Mouse (Mus musculus) MEL (cell line): ENCODE measurements around the gene Fam189b. TPM values are rescaled to one million over a fixed set of nuclear protein-coding genes. Genes with fewer than 3 reads are reported as not detected.

Experiments
- DNase-seq: peaks from one replicate; pipeline ENCODE4 v3.0.0; 2011; ENCODE audit warnings: low read depth, low spot score
- H3K27ac ChIP-seq: 2 replicates; pipeline ENCODE4 v1.5.1; 2012; ENCODE audit warnings: low read depth, mild to moderate bottlenecking, control low read depth, low read length, moderate library complexity; ENCODE audit not compliant: control insufficient read depth
- H3K27me3 ChIP-seq, 2 experiments: fragments of 150-350 bp in 1 of 2; sonication (generic) in 1 of 2; 2 replicates each; pipeline ENCODE4 v1.6.1; 2012; ENCODE audit warnings: low read length in 2 of 2, mild to moderate bottlenecking in 2 of 2, improper control_type of control experiment in 1 of 2, moderate library complexity in 1 of 2; ENCODE audit not compliant: insufficient read depth in 2 of 2, control insufficient read depth in 1 of 2
- H3K36me3 ChIP-seq, 2 experiments: 2 replicates each; pipeline ENCODE4 v1.6.1; 2012 to 2014; ENCODE audit warnings: low read length in 2 of 2, improper control_type of control experiment in 1 of 2, inconsistent platforms in 1 of 2, mild to moderate bottlenecking in 1 of 2; ENCODE audit not compliant: insufficient read depth in 2 of 2, control insufficient read depth in 1 of 2
- H3K4me1 ChIP-seq, 2 experiments: fragments of 150-350 bp in 1 of 2; sonication (generic) in 1 of 2; 2 replicates each; pipeline ENCODE4 v1.6.1; 2012; ENCODE audit warnings: low read length in 2 of 2, improper control_type of control experiment in 1 of 2, mild to moderate bottlenecking in 1 of 2; ENCODE audit not compliant: insufficient read depth in 2 of 2, control insufficient read depth in 1 of 2
- H3K4me3 ChIP-seq, 2 experiments: fragments of 150-350 bp in 1 of 2; sonication (generic) in 1 of 2; 2 replicates each; pipeline ENCODE4 v1.5.1; 2012; ENCODE audit warnings: low read depth in 2 of 2, low read length in 2 of 2, mild to moderate bottlenecking in 2 of 2, moderate library complexity in 2 of 2, control low read depth in 1 of 2, improper control_type of control experiment in 1 of 2; ENCODE audit not compliant: control insufficient read depth in 1 of 2, insufficient read depth in 1 of 2
- H3K79me2 ChIP-seq: 2 replicates; pipeline ENCODE4 v1.6.1; 2012; ENCODE audit warnings: mild to moderate bottlenecking, low read length, moderate library complexity; ENCODE audit not compliant: control insufficient read depth, poor library complexity, insufficient read depth
- H3K9ac ChIP-seq: 2 replicates; pipeline ENCODE4 v1.6.1; 2012; ENCODE audit warnings: low read depth, mild to moderate bottlenecking, control low read depth, low read length, moderate library complexity; ENCODE audit not compliant: control insufficient read depth, poor library complexity, severe bottlenecking
- H3K9me3 ChIP-seq: fragments of 150-350 bp; sonication (generic); replicated peaks from 2 replicates; pipeline ENCODE4 v1.6.1; 2012; ENCODE audit warnings: mild to moderate bottlenecking, low read length, improper control_type of control experiment, moderate library complexity; ENCODE audit not compliant: insufficient read depth
- CHD2 ChIP-seq: IDR thresholded peaks from 2 replicates; pipeline ENCODE4 v1.6.1; 2011; ENCODE audit warnings: low read length, improper control_type of control experiment
- CTCF ChIP-seq, 3 experiments: IDR thresholded peaks in 2 of 3; conservative IDR thresholded peaks in 1 of 3; 2 replicates each; pipeline ENCODE4 v1.5.1; 2011 to 2012; ENCODE audit warnings: low read length in 3 of 3, low read depth in 2 of 3, mild to moderate bottlenecking in 2 of 3, improper control_type of control experiment in 1 of 3, inconsistent platforms in 1 of 3, mixed read lengths in 1 of 3, moderate library complexity in 1 of 3; ENCODE audit not compliant: control insufficient read depth in 1 of 3, insufficient read depth in 1 of 3, poor library complexity in 1 of 3, severe bottlenecking in 1 of 3
- ELF1 ChIP-seq: IDR thresholded peaks from 2 replicates; pipeline ENCODE4 v1.6.1; 2014; ENCODE audit warnings: low read depth, mild to moderate bottlenecking, inconsistent platforms, low read length, improper control_type of control experiment, moderate library complexity
- GATA1 ChIP-seq: IDR thresholded peaks from 2 replicates; pipeline ENCODE4 v1.6.1; 2011; ENCODE audit warnings: low read depth, low read length, improper control_type of control experiment
- KAT2A ChIP-seq: conservative IDR thresholded peaks from 2 replicates; pipeline ENCODE4 v1.6.1; 2012; ENCODE audit warnings: low read depth, low read length, improper control_type of control experiment, inconsistent platforms
- MAX ChIP-seq: IDR thresholded peaks from 2 replicates; pipeline ENCODE4 v1.6.1; 2011; ENCODE audit warnings: low read length, improper control_type of control experiment
- MEF2A ChIP-seq: IDR thresholded peaks from 2 replicates; pipeline ENCODE4 v1.6.1; 2014; ENCODE audit warnings: low read depth, mild to moderate bottlenecking, inconsistent platforms, low read length, improper control_type of control experiment; ENCODE audit not compliant: poor library complexity, insufficient replicate concordance, severe bottlenecking; ENCODE audit errors: extremely low read depth
- MYB ChIP-seq: IDR thresholded peaks from 2 replicates; pipeline ENCODE4 v1.6.1; 2011; ENCODE audit warnings: mild to moderate bottlenecking, low read depth, low read length, improper control_type of control experiment
- NRF1 ChIP-seq: IDR thresholded peaks from 2 replicates; pipeline ENCODE4 v1.6.1; 2014; ENCODE audit warnings: low read depth, mild to moderate bottlenecking, inconsistent platforms, low read length, improper control_type of control experiment, moderate library complexity; ENCODE audit not compliant: poor library complexity, insufficient read depth, severe bottlenecking
- RCOR1 ChIP-seq: IDR thresholded peaks from 2 replicates; pipeline ENCODE4 v1.6.1; 2012; ENCODE audit warnings: low read depth, mild to moderate bottlenecking, inconsistent platforms, low read length, improper control_type of control experiment
- ZMIZ1 ChIP-seq: IDR thresholded peaks from 2 replicates; pipeline ENCODE4 v1.6.1; 2012; ENCODE audit warnings: low read depth, mild to moderate bottlenecking, inconsistent platforms, low read length, improper control_type of control experiment, moderate library complexity
- polyA plus RNA-seq, 2 experiments: library from polyadenylated mRNA; stranded (reverse) in 1 of 2; unstranded in 1 of 2; fragments of >175 nt in 1 of 2; fragments of >200 nt in 1 of 2; gene quantifications; 2 replicates each; pipeline versions ENCODE4 v1.2.1 to v1.2.4; 2012; ENCODE audit warnings: low replicate concordance in 2 of 2, low read depth in 1 of 2; ENCODE audit not compliant: insufficient read length in 2 of 2, insufficient read depth in 1 of 2, missing spikeins in 1 of 2
- total RNA-seq: library from RNA; depleted of rRNA; stranded (reverse); fragments of 300-350 nt; gene quantifications from 2 replicates; pipeline ENCODE4 v1.2.3, GENCODE M21; 2012; rRNA removed

Gene Fam189b
- total and polyA plus RNA-seq, 3 experiments = 7.0 to 35.3 TPM; not detected in 1

- TF ChIP-seq MAX (no peak), CTCF (IDR thresholded peaks at IDR 0.05 in 2 of 3, conservative IDR thresholded peaks at IDR 0.05 in 1 of 3; ENCODE audit: control insufficient read depth in 1 of 3, insufficient read depth in 1 of 3, low read depth in 2 of 3, low read length in 3 of 3, poor library complexity in 1 of 3, severe bottlenecking in 1 of 3) (no peak), KAT2A (no peak), NRF1 (no peak), MYB (no peak), ZMIZ1 (no peak), RCOR1 (no peak), MEF2A (no peak), ELF1 (no peak), GATA1 (no peak), CHD2 (no peak)
- Histone ChIP-seq H3K36me3 (peaks cover 0 to 6% of the 10 kb centered on the region in 2 experiments; a peak in 3 of 4 replicates), H3K27me3 (no peaks in the 10 kb centered on the region), H3K79me2 (no peaks in the 10 kb centered on the region), H3K4me1 (peaks cover 3 to 11% of the 10 kb centered on the region in 2 experiments; a peak in 3 of 4 replicates), H3K27ac (no peak overlapping the region), H3K9me3 (no peaks in the 10 kb centered on the region), H3K4me3 (no peak overlapping the region), H3K9ac (no peak overlapping the region)
- no peak for DNase-seq
Measured at GRCm38 (mm10) chr3:89238494-89238893, 55.6 kb downstream of the Fam189b start.

Other genes starting within 250 kb of the Fam189b start
- gene Ash1l, start 232.5 kb upstream of the Fam189b start, total RNA-seq = 9.6 and 10.3 TPM in 2 replicates
- 10 to 100 TPM; 12.8 to 22.2 TPM for gene Ash1l, start 232.5 kb upstream of the Fam189b start, polyA plus RNA-seq
- gene Dap3, start 232.0 kb upstream of the Fam189b start, total RNA-seq = 192 and 247 TPM in 2 replicates
- gene Dap3, start 232.0 kb upstream of the Fam189b start, polyA plus RNA-seq = 100 to 1,000 TPM in 1 of 2 experiments, not detected in 1; 293 TPM
- gene Rusc1, start 89.8 kb upstream of the Fam189b start, total RNA-seq = 32.2 and 40.8 TPM in 2 replicates
- 10 to 100 TPM in 1 of 2 experiments, not detected in 1; 58.9 TPM for gene Rusc1, start 89.8 kb upstream of the Fam189b start, polyA plus RNA-seq
- gene Gm43738, start 82.0 kb upstream of the Fam189b start, total RNA-seq = not detected in 2 replicates
- gene Gm43738, start 82.0 kb upstream of the Fam189b start, polyA plus RNA-seq = not detected
- gene Fdps, start 81.2 kb upstream of the Fam189b start, total RNA-seq = 239 and 267 TPM in 2 replicates
- 100 to 1,000 TPM in 1 of 2 experiments, not detected in 1; 226 TPM for gene Fdps, start 81.2 kb upstream of the Fam189b start, polyA plus RNA-seq
- 41.1 and 53.2 TPM in 2 replicates for gene Pklr, start 47.0 kb upstream of the Fam189b start, total RNA-seq
- 100 to 1,000 TPM; 133 to 185 TPM for gene Pklr, start 47.0 kb upstream of the Fam189b start, polyA plus RNA-seq
- gene Hcn3, start 22.9 kb upstream of the Fam189b start, total RNA-seq = 4.0 TPM in 2 replicates
- 1 to 10 TPM in 1 of 2 experiments, not detected in 1; 7.4 TPM for gene Hcn3, start 22.9 kb upstream of the Fam189b start, polyA plus RNA-seq
- gene Clk2, start 18.3 kb upstream of the Fam189b start, total RNA-seq = 27.5 and 28.2 TPM in 2 replicates
- 100 to 1,000 TPM in 1 of 2 experiments, 10 to 100 TPM in 1; 83.6 to 138 TPM for gene Clk2, start 18.3 kb upstream of the Fam189b start, polyA plus RNA-seq
- gene Scamp3, start 5.7 kb upstream of the Fam189b start, total RNA-seq = 78.1 and 101 TPM in 2 replicates
- 100 to 1,000 TPM in 1 of 2 experiments, not detected in 1; 287 TPM for gene Scamp3, start 5.7 kb upstream of the Fam189b start, polyA plus RNA-seq
- gene Gba, start 19.8 kb downstream of the Fam189b start, total RNA-seq = 42.8 and 49.1 TPM in 2 replicates
- gene Gba, start 19.8 kb downstream of the Fam189b start, polyA plus RNA-seq = 10 to 100 TPM in 1 of 2 experiments, not detected in 1; 55.0 TPM
- 1.8 and 3.4 TPM in 2 replicates for gene Thbs3, start 32.0 kb downstream of the Fam189b start, total RNA-seq
- gene Thbs3, start 32.0 kb downstream of the Fam189b start, polyA plus RNA-seq = 1 to 10 TPM in 1 of 2 experiments, not detected in 1; 4.9 TPM
- gene Mtx1, start 43.9 kb downstream of the Fam189b start, total RNA-seq = 312 and 314 TPM in 2 replicates
- 100 to 1,000 TPM in 1 of 2 experiments, not detected in 1; 369 TPM for gene Mtx1, start 43.9 kb downstream of the Fam189b start, polyA plus RNA-seq
- 0.04 and 0.13 TPM in 2 replicates for gene Muc1, start 45.9 kb downstream of the Fam189b start, total RNA-seq
- gene Muc1, start 45.9 kb downstream of the Fam189b start, polyA plus RNA-seq = 1 to 10 TPM in 1 of 2 experiments, not detected in 1; 1.1 TPM
- gene Krtcap2, start 62.8 kb downstream of the Fam189b start, total RNA-seq = 171 and 180 TPM in 2 replicates
- gene Krtcap2, start 62.8 kb downstream of the Fam189b start, polyA plus RNA-seq = 100 to 1,000 TPM in 1 of 2 experiments, not detected in 1; 497 TPM
- gene Trim46, start 63.2 kb downstream of the Fam189b start, total RNA-seq = 2.4 and 3.3 TPM in 2 replicates
- 1 to 10 TPM in 1 of 2 experiments, not detected in 1; 7.7 TPM for gene Trim46, start 63.2 kb downstream of the Fam189b start, polyA plus RNA-seq
- 246 and 271 TPM in 2 replicates for gene Dpm3, start 76.2 kb downstream of the Fam189b start, total RNA-seq
- gene Dpm3, start 76.2 kb downstream of the Fam189b start, polyA plus RNA-seq = 100 to 1,000 TPM in 1 of 2 experiments, not detected in 1; 237 TPM
- gene Slc50a1, start 87.4 kb downstream of the Fam189b start, total RNA-seq = 17.2 and 22.5 TPM in 2 replicates
- 10 to 100 TPM in 1 of 2 experiments, not detected in 1; 45.9 TPM for gene Slc50a1, start 87.4 kb downstream of the Fam189b start, polyA plus RNA-seq
- gene Efna1, start 98.0 kb downstream of the Fam189b start, total RNA-seq = not detected in 2 replicates
- not detected for gene Efna1, start 98.0 kb downstream of the Fam189b start, polyA plus RNA-seq
- gene Efna3, start 139.8 kb downstream of the Fam189b start, total RNA-seq = 0.54 and 0.78 TPM in 2 replicates
- 1 to 10 TPM in 1 of 2 experiments, not detected in 1; 1.2 TPM for gene Efna3, start 139.8 kb downstream of the Fam189b start, polyA plus RNA-seq
- 1.4 and 1.9 TPM in 2 replicates for gene Efna4, start 154.9 kb downstream of the Fam189b start, total RNA-seq
- gene Efna4, start 154.9 kb downstream of the Fam189b start, polyA plus RNA-seq = 1 to 10 TPM in 1 of 2 experiments, not detected in 1; 4.5 TPM
- gene Adam15, start 166.9 kb downstream of the Fam189b start, total RNA-seq = 15.3 and 16.9 TPM in 2 replicates
- gene Adam15, start 166.9 kb downstream of the Fam189b start, polyA plus RNA-seq = 10 to 100 TPM in 1 of 2 experiments, not detected in 1; 43.2 TPM
- gene Dcst2, start 178.8 kb downstream of the Fam189b start, total RNA-seq = not detected in 2 replicates
- gene Dcst2, start 178.8 kb downstream of the Fam189b start, polyA plus RNA-seq = under 1 TPM in 1 of 2 experiments, not detected in 1; 0.06 TPM
- gene Dcst1, start 182.1 kb downstream of the Fam189b start, total RNA-seq = 0.08 TPM in 1 of 2 replicates, not detected in the other
- gene Dcst1, start 182.1 kb downstream of the Fam189b start, polyA plus RNA-seq = under 1 TPM in 1 of 2 experiments, not detected in 1; 0.29 TPM
- 8.1 and 8.5 TPM in 2 replicates for gene Zbtb7b, start 211.6 kb downstream of the Fam189b start, total RNA-seq
- gene Zbtb7b, start 211.6 kb downstream of the Fam189b start, polyA plus RNA-seq = 10 to 100 TPM in 1 of 2 experiments, not detected in 1; 20.1 TPM
- gene Lenep, start 219.7 kb downstream of the Fam189b start, total RNA-seq = not detected in 2 replicates
- not detected for gene Lenep, start 219.7 kb downstream of the Fam189b start, polyA plus RNA-seq
- 38.0 and 42.9 TPM in 2 replicates for gene Flad1, start 228.7 kb downstream of the Fam189b start, total RNA-seq
- 10 to 100 TPM in 1 of 2 experiments, not detected in 1; 54.2 TPM for gene Flad1, start 228.7 kb downstream of the Fam189b start, polyA plus RNA-seq
- 271 and 292 TPM in 2 replicates for gene Cks1b, start 235.2 kb downstream of the Fam189b start, total RNA-seq
- 100 to 1,000 TPM; 177 to 438 TPM for gene Cks1b, start 235.2 kb downstream of the Fam189b start, polyA plus RNA-seq
- gene Shc1, start 235.3 kb downstream of the Fam189b start, total RNA-seq = 41.9 and 49.2 TPM in 2 replicates
- 10 to 100 TPM in 1 of 2 experiments, not detected in 1; 79.8 TPM for gene Shc1, start 235.3 kb downstream of the Fam189b start, polyA plus RNA-seq
- gene Pygo2, start 247.1 kb downstream of the Fam189b start, total RNA-seq = 50.8 and 61.1 TPM in 2 replicates
- gene Pygo2, start 247.1 kb downstream of the Fam189b start, polyA plus RNA-seq = 10 to 100 TPM in 1 of 2 experiments, not detected in 1; 50.3 TPM